In the genomic region with DNA sequence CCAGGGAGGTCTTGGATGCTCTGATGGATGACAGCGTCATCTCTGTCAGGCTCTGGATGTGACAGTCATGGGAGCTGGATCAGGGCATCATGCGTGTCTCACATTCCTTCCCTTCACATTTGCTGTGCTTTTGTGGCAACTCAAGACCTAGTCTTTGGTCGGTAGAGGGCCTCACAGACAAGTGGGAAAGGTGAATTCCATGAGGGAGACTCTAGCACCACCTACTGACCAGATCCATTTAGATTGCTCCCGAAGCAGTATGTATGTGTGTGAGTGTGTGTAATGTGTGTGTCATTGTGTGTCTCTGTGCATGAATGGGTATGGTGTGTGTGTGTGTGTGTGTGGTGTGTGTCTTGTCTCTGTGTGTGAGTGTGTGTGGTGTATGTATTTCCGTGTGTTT, we compare ENCODE assay signal across 8 mouse cellular contexts. TPM values are rescaled to one million over a fixed set of nuclear protein-coding genes. Genes with fewer than 3 reads are reported as not detected.
DNase-seq lines count a peak whose midpoint lies in the region; ATAC-seq and TF ChIP-seq lines count a peak whose summit lies in the region.

No protein-coding gene starts in this region.

- H3K79me3 ChIP-seq in C2C12 (ENCODE audit: low read depth), result no peaks in the 10 kb centered on the region

- no peaks in the 10 kb centered on the region for H3K4me1 ChIP-seq in lung, embryonic 14.5 days (ENCODE audit: insufficient read depth)

- H3K36me3 ChIP-seq in C2C12 (ENCODE audit: control insufficient read depth, insufficient read depth), result peaks cover 8% of the 10 kb centered on the region
- peaks cover 91% of the 10 kb centered on the region for H3K36me3 ChIP-seq in lung, embryonic 14.5 days (ENCODE audit: insufficient read depth)

- peak; percentile 30 for DNase-seq in CD4-positive, CD25-positive, alpha-beta regulatory T cell, adult 2 months (ENCODE audit: low read depth, low spot score)
- DNase-seq in cerebellum, adult 9-11 months, result peak; percentile 21
- peak; percentile 84 for DNase-seq in kidney, postnatal 14 days
- peak; percentile 85 for DNase-seq in lung, embryonic 14.5 days
- DNase-seq in telencephalon, adult 2 months (ENCODE audit: low read depth, low spot score), result peak; percentile 85

- ATAC-seq in CD4-positive, CD25-positive, alpha-beta regulatory T cell, adult 4 months, result no peak
- ATAC-seq in granulocyte monocyte progenitor cell, adult 5-6 weeks (replicated peaks; ENCODE audit: poor library complexity, severe bottlenecking), result peak; percentile 40
- no peak for ATAC-seq in lung, embryonic 14.5 days (ENCODE audit: insufficient read depth)

- H3K9ac ChIP-seq in lung, embryonic 14.5 days, result no peak overlapping the region

- H3K4me3 ChIP-seq in C2C12 (ENCODE audit: insufficient read depth, poor library complexity, severe bottlenecking), result no peak overlapping the region
- no peak overlapping the region for H3K4me3 ChIP-seq in lung, embryonic 14.5 days (ENCODE audit: low read depth, low read length)

- no peak overlapping the region for H3ac ChIP-seq in C2C12 (ENCODE audit: control insufficient read depth, insufficient read length, low read depth)

- H3K27me3 ChIP-seq in C2C12 (ENCODE audit: control insufficient read depth, insufficient read depth, insufficient read length), result no peaks in the 10 kb centered on the region
- no peaks in the 10 kb centered on the region for H3K27me3 ChIP-seq in lung, embryonic 14.5 days (ENCODE audit: insufficient read depth, low read length)

- 55% methylated on average over 5 of the region's 5 CpGs for WGBS in lung, embryonic 14.5 days

- no peak overlapping the region for H3K4me2 ChIP-seq in lung, embryonic 14.5 days

- no peak overlapping the region for H3K27ac ChIP-seq in lung, embryonic 14.5 days (ENCODE audit: low read depth)

- no peaks in the 10 kb centered on the region for H3K79me2 ChIP-seq in C2C12 (ENCODE audit: control insufficient read depth, insufficient read depth)

- peak; percentile 93 for TF ChIP-seq CTCF in C2C12 (IDR thresholded peaks at IDR 0.05; ENCODE audit: control insufficient read depth, insufficient read depth, insufficient read length)
- TF ChIP-seq CTCF in lung, embryonic 14.5 days (IDR thresholded peaks at IDR 0.05; ENCODE audit: low read depth), result peak; percentile 96

- H3K9me3 ChIP-seq in lung, embryonic 14.5 days (ENCODE audit: low read depth, low read length), result no peaks in the 10 kb centered on the region

TF ChIP-seq in C2C12, 6 proteins besides CTCF, POLR2A, EP300 and RAD21:
- no peak for TF ChIP-seq FOSL1 (IDR thresholded peaks at IDR 0.05; ENCODE audit: insufficient read depth, low read length, poor library complexity, severe bottlenecking)
- no peak for TF ChIP-seq CEBPB (IDR thresholded peaks at IDR 0.05; ENCODE audit: low read depth)
- no peak for TF ChIP-seq MYOD1 (IDR thresholded peaks at IDR 0.05; ENCODE audit: control insufficient read depth, insufficient read length, low read depth)
- TF ChIP-seq USF1 (IDR thresholded peaks at IDR 0.05; ENCODE audit: low read depth), result no peak

RNA-seq across cellular contexts. Expression of a gene that starts 43.5 kb away (rescaled TPM):
- not detected for polyA plus RNA-seq in CD4-positive, CD25-positive, alpha-beta regulatory T cell, adult 4 months (2017; shearing (Covaris generic))
- polyA plus RNA-seq in C2C12 (2012; fragmentation: generic; extraction: Trizol), result 32.4 TPM
- 0.11 and 0.30 TPM in 2 replicates for total RNA-seq in granulocyte monocyte progenitor cell, adult 5-6 weeks (2014; fragmentation: Nextera tagmentation)
- 0.73 TPM in 1 of 2 replicates, not detected in the other for total RNA-seq in granulocyte monocyte progenitor cell, adult 5-6 weeks (2017)
- 277 and 302 TPM in 2 replicates for polyA plus RNA-seq in lung, embryonic 14.5 days (2014; fragmentation: Nextera tagmentation; extraction: Ambion mirVana)

Comparison
In these comparisons a context has a peak if more than half of its experiments do, and no peak if none do; other contexts are left out.
1. DNase-seq: peak in every context shown above with its lines; median percentile 85 in lung, embryonic 14.5 days; 85 in telencephalon, adult 2 months; 84 in kidney, postnatal 14 days; 30 in CD4-positive, CD25-positive, alpha-beta regulatory T cell, adult 2 months; 21 in cerebellum, adult 9-11 months.
2. RNA of a gene that starts 43.5 kb away (polyA plus RNA-seq): 277 to 302 TPM in lung, embryonic 14.5 days and 32.4 TPM in C2C12 (single experiment); not detected in CD4-positive, CD25-positive, alpha-beta regulatory T cell, adult 4 months; every median in the first group is over 10 times any median in the second.